Mouse (Mus musculus) cortical plate, adult 2 months (tissue): ENCODE measurements around the gene Myoz1. TPM values are rescaled to one million over a fixed set of nuclear protein-coding genes. Genes with fewer than 3 reads are reported as not detected.

ENCODE experiments used
- H3K27ac ChIP-seq: fragments of 200-500 bp; 2 replicates; pipeline ENCODE4 v1.5.1; 2012; ENCODE audit warnings: low read length, control low read depth, inconsistent platforms; ENCODE audit not compliant: insufficient read depth
- H3K4me1 ChIP-seq: fragments of 200-500 bp; 2 replicates; pipeline ENCODE4 v1.6.1; 2011; ENCODE audit warnings: low read length; ENCODE audit not compliant: control insufficient read depth, insufficient read depth
- H3K4me3 ChIP-seq: fragments of 200-500 bp; 2 replicates; pipeline ENCODE4 v1.5.1; 2011; ENCODE audit warnings: mild to moderate bottlenecking, low read length, control low read depth; ENCODE audit not compliant: insufficient read depth
- CTCF ChIP-seq: fragments of 200-500 bp; IDR thresholded peaks from 2 replicates; pipeline ENCODE4 v1.5.1; 2011; ENCODE audit warnings: mild to moderate bottlenecking, control low read depth, low read length; ENCODE audit not compliant: insufficient read depth; ENCODE audit errors: extremely low read depth
- POLR2A ChIP-seq: fragments of 200-500 bp; IDR thresholded peaks from 2 replicates; pipeline ENCODE4 v1.6.1; 2011; ENCODE audit warnings: mild to moderate bottlenecking, low read length, control low read depth; ENCODE audit not compliant: insufficient read depth; ENCODE audit errors: extremely low read depth
- polyA plus RNA-seq: library from polyadenylated mRNA; depleted of rRNA; stranded (reverse); fragments of >200 nt; gene quantifications from 2 replicates; pipeline ENCODE4 v1.2.3, GENCODE M21; 2012

Gene Myoz1
- polyA plus RNA-seq, 1 experiment = not detected

GRCm38 (mm10) chr14:20660827-20661660 is 4.7 kb upstream of the Myoz1 start:
- TF ChIP-seq CTCF (peak; percentile 81), POLR2A (peak; percentile 79)
- no peaks in the 10 kb centered on the region for H3K4me1 ChIP-seq
- peak overlapping the region; percentile 58 for H3K27ac ChIP-seq
- peak overlapping the region; percentile 41 for H3K4me3 ChIP-seq

- no peak overlapping the region for H3K27ac ChIP-seq
- no peak overlapping the region for H3K4me3 ChIP-seq
- TF ChIP-seq CTCF (no peak), POLR2A (no peak)
- no peaks in the 10 kb centered on the region for H3K4me1 ChIP-seq
Measured at GRCm38 (mm10) chr14:20659687-20660086, 3.3 kb upstream of the Myoz1 start.

- no peak overlapping the region for H3K27ac ChIP-seq
- no peak for TF ChIP-seq POLR2A
- no peak for TF ChIP-seq CTCF
- no peak overlapping the region for H3K4me3 ChIP-seq
Measured at GRCm38 (mm10) chr14:20658902-20659301, 2.6 kb upstream of the Myoz1 start.

GRCm38 (mm10) chr14:20658326-20658725 is 2.0 kb upstream of the Myoz1 start:
- Histone ChIP-seq H3K27ac (no peak overlapping the region), H3K4me1 (no peaks in the 10 kb centered on the region), H3K4me3 (no peak overlapping the region)
- TF ChIP-seq POLR2A (no peak), CTCF (peak; percentile 60)

More at GRCm38 (mm10) chr14:20658902-20659301, 2.6 kb upstream of the Myoz1 start:
- H3K4me1 ChIP-seq = no peaks in the 10 kb centered on the region

GRCm38 (mm10) chr14:20655731-20656130 is 609 bp downstream of the Myoz1 start:
- no peak for TF ChIP-seq POLR2A
- TF ChIP-seq CTCF = no peak
- Histone ChIP-seq H3K4me1 (no peaks in the 10 kb centered on the region), H3K27ac (no peak overlapping the region), H3K4me3 (no peak overlapping the region)

- no peak for TF ChIP-seq CTCF
- Histone ChIP-seq H3K27ac (no peak overlapping the region), H3K4me1 (no peaks in the 10 kb centered on the region), H3K4me3 (no peak overlapping the region)
Measured at GRCm38 (mm10) chr14:20654690-20655421, 1.5 kb downstream of the Myoz1 start.

- Histone ChIP-seq H3K4me3 (no peak overlapping the region), H3K4me1 (no peaks in the 10 kb centered on the region), H3K27ac (no peak overlapping the region)
- TF ChIP-seq POLR2A = no peak
- TF ChIP-seq CTCF = no peak
Measured at GRCm38 (mm10) chr14:20651722-20652256, 4.6 kb downstream of the Myoz1 start.

GRCm38 (mm10) chr14:20651000-20651399 is 5.3 kb downstream of the Myoz1 start:
- TF ChIP-seq POLR2A (no peak), CTCF (no peak)
- H3K4me3 ChIP-seq = no peak overlapping the region
- no peaks in the 10 kb centered on the region for H3K4me1 ChIP-seq
- no peak overlapping the region for H3K27ac ChIP-seq

GRCm38 (mm10) chr14:20646381-20646780 is 10.0 kb downstream of the Myoz1 start:
- Histone ChIP-seq H3K4me3 (no peak overlapping the region), H3K27ac (no peak overlapping the region), H3K4me1 (no peaks in the 10 kb centered on the region; the same call in 1 of the 2 replicates)
- TF ChIP-seq POLR2A (no peak), CTCF (no peak)
